Mouse (Mus musculus): ENCODE results near the gene Hcst.

DNA sequence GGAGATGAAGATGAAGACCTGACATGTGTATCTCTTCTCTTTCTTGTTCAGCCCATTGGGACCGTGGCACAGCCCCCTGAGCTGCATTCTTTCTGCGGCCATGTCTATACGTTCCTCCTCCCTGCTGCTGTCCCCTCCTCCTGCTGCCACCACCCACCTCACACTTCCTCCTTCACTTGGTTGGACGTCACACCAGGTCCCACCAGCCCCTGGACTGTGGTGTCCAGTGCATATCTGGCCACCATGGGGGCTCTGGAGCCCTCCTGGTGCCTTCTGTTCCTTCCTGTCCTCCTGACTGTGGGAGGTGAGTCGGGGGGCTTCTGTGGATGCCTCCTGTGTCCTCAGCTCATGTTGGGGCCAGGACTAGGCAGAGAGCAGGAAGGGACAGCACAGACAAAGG lies 6.1 kb downstream of the Hcst start, which contains the start of gene Tyrobp:
- TF ChIP-seq POLR2AphosphoS2 (IDR thresholded peaks at IDR 0.05; ENCODE audit: insufficient read length, low read depth) (no peak), POLR2A (IDR thresholded peaks at IDR 0.05; ENCODE audit: insufficient read length, low read depth) (no peak), MYOG (IDR thresholded peaks at IDR 0.05; ENCODE audit: control insufficient read depth in 1 of 3, insufficient read depth in 1 of 3, insufficient read length in 2 of 3, low read depth in 2 of 3) (no peak), SRF (IDR thresholded peaks at IDR 0.05; ENCODE audit: control insufficient read depth, insufficient read length, low read depth) (no peak), E2F4 (IDR thresholded peaks at IDR 0.05; ENCODE audit: insufficient read depth) (no peak), MAX (IDR thresholded peaks at IDR 0.05; ENCODE audit: low read depth) (no peak), USF1 (IDR thresholded peaks at IDR 0.05; ENCODE audit: low read depth) (no peak)

All from myocyte (in vitro differentiated cells).